Mouse (Mus musculus): ENCODE measurements at regions not wholly inside any gene's neighbourhood (a gene's known extent, or its start where the extent isn't known, plus 50 kb on each side); places are given as distances from the start of the nearest gene placed in this dataset.

- intact Hi-C loops (cut with DNase I): no loop called here
- H3K4me3 ChIP-seq: no peak overlapping the region
- no peak overlapping the region for H3K27ac ChIP-seq
- TF ChIP-seq CTCF (IDR thresholded peaks at IDR 0.05): no peak
- DNase-seq: no peak
Observed at GRCm38 (mm10) chr7:134500210-134500609, 114.7 kb upstream of the D7Ertd443e start.

GRCm38 (mm10) chr7:134501079-134501478 lies 115.6 kb upstream of the D7Ertd443e start:
- intact Hi-C loops (cut with DNase I): no loop called here
- no peak for DNase-seq
- H3K27ac ChIP-seq: no peak overlapping the region

GRCm38 (mm10) chr7:134510333-134510928 lies 125.0 kb upstream of the D7Ertd443e start:
- intact Hi-C loops (cut with DNase I): no loop called here

More at GRCm38 (mm10) chr7:134501079-134501478, 115.6 kb upstream of the D7Ertd443e start:
- H3K4me3 ChIP-seq: no peak overlapping the region
- no peak for TF ChIP-seq CTCF (IDR thresholded peaks at IDR 0.05)

GRCm38 (mm10) chr7:134519372-134519975 lies 134.0 kb upstream of the D7Ertd443e start:
- intact Hi-C loops (cut with DNase I): no loop called here
- no peak for DNase-seq

More at GRCm38 (mm10) chr7:134510333-134510928, 125.0 kb upstream of the D7Ertd443e start:
- DNase-seq: no peak
- no peak for TF ChIP-seq CTCF (IDR thresholded peaks at IDR 0.05)
- Histone ChIP-seq H3K4me3 (no peak overlapping the region), H3K27ac (no peak overlapping the region)

GRCm38 (mm10) chr7:134523897-134524296 lies 138.4 kb upstream of the D7Ertd443e start:
- Histone ChIP-seq H3K27ac (no peak overlapping the region), H3K4me3 (no peak overlapping the region)
- intact Hi-C loops (cut with DNase I): no loop called here
- TF ChIP-seq CTCF (IDR thresholded peaks at IDR 0.05): no peak
- DNase-seq: no peak

More at GRCm38 (mm10) chr7:134519372-134519975, 134.0 kb upstream of the D7Ertd443e start:
- Histone ChIP-seq H3K27ac (no peak overlapping the region), H3K4me3 (no peak overlapping the region)
- no peak for TF ChIP-seq CTCF (IDR thresholded peaks at IDR 0.05)

GRCm38 (mm10) chr7:134525041-134525440 lies 139.6 kb upstream of the D7Ertd443e start:
- DNase-seq: no peak
- intact Hi-C loops (cut with DNase I): no loop called here
- no peak overlapping the region for H3K27ac ChIP-seq
- no peak for TF ChIP-seq CTCF (IDR thresholded peaks at IDR 0.05)
- H3K4me3 ChIP-seq: no peak overlapping the region

GRCm38 (mm10) chr7:134525461-134525860 lies 140.0 kb upstream of the D7Ertd443e start:
- Histone ChIP-seq H3K27ac (no peak overlapping the region), H3K4me3 (no peak overlapping the region)
- no peak for TF ChIP-seq CTCF (IDR thresholded peaks at IDR 0.05)
- no peak for DNase-seq
- intact Hi-C loops (cut with DNase I): no loop called here

- TF ChIP-seq CTCF (IDR thresholded peaks at IDR 0.05): no peak
- H3K27ac ChIP-seq: no peak overlapping the region
- H3K4me3 ChIP-seq: no peak overlapping the region
- intact Hi-C loops (cut with DNase I): no loop called here
- peak; percentile 18 for DNase-seq
Observed at GRCm38 (mm10) chr7:134527351-134527750, 141.9 kb upstream of the D7Ertd443e start.

- Histone ChIP-seq H3K4me3 (no peak overlapping the region), H3K27ac (no peak overlapping the region)
- no peak for DNase-seq
- intact Hi-C loops (cut with DNase I): no loop called here
- no peak for TF ChIP-seq CTCF (IDR thresholded peaks at IDR 0.05)
Observed at GRCm38 (mm10) chr7:134528026-134528425, 142.4 kb upstream of the Dock1 start.

- intact Hi-C loops (cut with DNase I): no loop called here
- H3K27ac ChIP-seq: no peak overlapping the region
- no peak for DNase-seq
- no peak for TF ChIP-seq CTCF (IDR thresholded peaks at IDR 0.05)
- no peak overlapping the region for H3K4me3 ChIP-seq
Observed at GRCm38 (mm10) chr7:134534821-134535220, 135.6 kb upstream of the Dock1 start.

GRCm38 (mm10) chr7:134541699-134542098 lies 128.8 kb upstream of the Dock1 start:
- intact Hi-C loops (cut with DNase I): no loop called here
- no peak for TF ChIP-seq CTCF (IDR thresholded peaks at IDR 0.05)
- no peak for DNase-seq
- Histone ChIP-seq H3K4me3 (no peak overlapping the region), H3K27ac (no peak overlapping the region)

GRCm38 (mm10) chr7:134546187-134546586 lies 124.3 kb upstream of the Dock1 start:
- DNase-seq: no peak
- TF ChIP-seq CTCF (IDR thresholded peaks at IDR 0.05): peak; percentile 24; the same call in 1 of the 2 replicates
- H3K27ac ChIP-seq: no peak overlapping the region
- intact Hi-C loops (cut with DNase I): no loop called here
- H3K4me3 ChIP-seq: no peak overlapping the region

GRCm38 (mm10) chr7:134549286-134549919 lies 121.1 kb upstream of the Dock1 start:
- intact Hi-C loops (cut with DNase I): no loop called here
- no peak overlapping the region for H3K4me3 ChIP-seq
- no peak for TF ChIP-seq CTCF (IDR thresholded peaks at IDR 0.05)
- H3K27ac ChIP-seq: no peak overlapping the region
- no peak for DNase-seq

All from gastrocnemius, adult 2 months (tissue).